Comparison of ENCODE assay signal across 15 mouse cellular contexts in the genomic region with DNA sequence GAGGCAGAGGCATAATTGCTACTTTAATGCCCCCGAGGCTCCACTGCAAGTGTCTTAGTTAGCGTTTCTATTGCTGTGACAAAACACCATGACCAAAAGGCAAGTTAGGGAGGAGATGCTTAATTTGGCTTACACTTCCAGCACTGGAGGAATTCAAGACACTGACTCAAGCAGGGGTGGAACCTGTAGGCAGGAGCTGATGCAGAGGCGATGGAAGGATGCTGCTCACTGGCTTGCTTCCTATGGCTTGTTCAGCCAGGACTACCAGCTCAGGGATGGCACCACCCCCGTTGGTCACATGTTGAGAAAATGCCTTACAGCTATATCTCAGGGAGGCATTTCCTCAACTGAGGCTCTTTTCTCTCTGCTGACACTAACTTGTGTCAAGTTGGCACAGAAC. TPM values are rescaled to one million over a fixed set of nuclear protein-coding genes. Genes with fewer than 3 reads are reported as not detected.
DNase-seq lines count a peak whose midpoint lies in the region; ATAC-seq lines count a peak whose summit lies in the region.
"Had no signal": no experiment of that assay in that cellular context is flagged by ENCODE, and none has a peak within 500 bp of the region (broad histone marks: within the 10 kb centered on the region; RNA-seq: fewer than 3 reads in every experiment).

No protein-coding gene starts in this region.

- H3K27me3 ChIP-seq in megakaryocyte, embryonic 14.5 days (replicated peaks) = peaks cover 2% of the 10 kb centered on the region
- H3K27me3 ChIP-seq in forebrain, embryonic 10.5 days (ENCODE audit: poor library complexity, severe bottlenecking) = peaks cover 4% of the 10 kb centered on the region; the same call in 1 of the 2 replicates
- H3K27me3 ChIP-seq: embryonic facial prominence, embryonic 15.5 days; liver, embryonic 13.5 days had no signal

- peaks cover 32% of the 10 kb centered on the region for H3K4me1 ChIP-seq in megakaryocyte, embryonic 14.5 days
- H3K4me1 ChIP-seq in forebrain, embryonic 10.5 days = peaks cover 30% of the 10 kb centered on the region

- H3K4me3 ChIP-seq in megakaryocyte, embryonic 14.5 days (replicated peaks) = peak overlapping the region; percentile 50
- peak overlapping the region; percentile 24; the same call in 1 of the 2 replicates for H3K4me3 ChIP-seq in forebrain, embryonic 10.5 days
- H3K4me3 ChIP-seq: embryonic facial prominence, embryonic 15.5 days; liver, embryonic 13.5 days had no signal

- intact Hi-C loops in left cerebral cortex, postnatal 36 days (cut with DNase I) = loop anchor here (5.0 kb wide), 1 partner anchor 35 kb away; no protein-coding TSS in a partner anchor

- peak overlapping the region; percentile 78 for H3K27ac ChIP-seq in forebrain, embryonic 10.5 days
- H3K27ac ChIP-seq: embryonic facial prominence, embryonic 15.5 days; liver, embryonic 13.5 days; macrophage had no signal

- H3K9me3 ChIP-seq in megakaryocyte, embryonic 14.5 days = no peaks in the 10 kb centered on the region
- no peaks in the 10 kb centered on the region for H3K9me3 ChIP-seq in forebrain, embryonic 10.5 days
- H3K9me3 ChIP-seq: embryonic facial prominence, embryonic 15.5 days; liver, embryonic 13.5 days had no signal

- WGBS in forebrain, embryonic 10.5 days = 61% methylated on average over 4 of the region's 4 CpGs

- no peaks in the 10 kb centered on the region for H3K36me3 ChIP-seq in megakaryocyte, embryonic 14.5 days (replicated peaks; ENCODE audit: low read length)
- H3K36me3 ChIP-seq in forebrain, embryonic 10.5 days (replicated peaks) = no peaks in the 10 kb centered on the region
- H3K36me3 ChIP-seq: embryonic facial prominence, embryonic 15.5 days; liver, embryonic 13.5 days had no signal

- no peak for ATAC-seq in megakaryocyte, adult 5-6 weeks (ENCODE audit: poor library complexity, severe bottlenecking)
- ATAC-seq: CD4-positive, CD25-positive, alpha-beta regulatory T cell, adult 4 months had no signal

- DNase-seq in forebrain, embryonic 10.5 days (ENCODE audit: extremely low spot score, low spot score) = no peak
- peak; percentile 41 to 48 for DNase-seq in left cerebral cortex, postnatal 36 days (ENCODE audit: low spot score in 2 of 2)
- DNase-seq in right cerebral cortex, postnatal 36 days (ENCODE audit: low spot score in 2 of 2) = peak; percentile 36 to 68
- no peak for DNase-seq in adrenal gland, postnatal 36 days
- DNase-seq in natural killer cell, adult 2 months (ENCODE audit: low spot score in 2 of 2) = no peak
- DNase-seq: cerebellum, postnatal 10 days; gastrocnemius, postnatal 10 days; kidney, adult 2 months; liver, embryonic 13.5 days; thymus, adult 2 months had no signal

RNA-seq across cellular contexts. Expression of a gene that starts 8.6 kb away (rescaled TPM):
- polyA plus RNA-seq in megakaryocyte, embryonic 14.5 days (2012; ENCODE audit: insufficient read depth, low replicate concordance) = 138 and 474 TPM in 2 replicates
- total RNA-seq in megakaryocyte, adult 5-6 weeks (2015) = 82.3 and 95.7 TPM in 2 replicates
- total RNA-seq in megakaryocyte, adult 5-6 weeks (2017) = 22.8 and 27.7 TPM in 2 replicates
- 109 and 111 TPM in 2 replicates for polyA plus RNA-seq in forebrain, embryonic 10.5 days (2016; fragmentation: Nextera tagmentation; extraction: Ambion mirVana)
- total RNA-seq in left cerebral cortex, postnatal 36 days (2021) = 100 to 1,000 TPM; 108 to 128 TPM
- total RNA-seq in adrenal gland, postnatal 36 days (2021) = 10 to 100 TPM; 68.5 to 87.0 TPM

RNA-seq across cellular contexts. Expression of a gene that starts 37.8 kb away (rescaled TPM):
- polyA plus RNA-seq in megakaryocyte, embryonic 14.5 days (2012; ENCODE audit: insufficient read depth, low replicate concordance) = 7.2 and 10.4 TPM in 2 replicates
- total RNA-seq in megakaryocyte, adult 5-6 weeks (2015) = 1.1 and 1.4 TPM in 2 replicates
- total RNA-seq in megakaryocyte, adult 5-6 weeks (2017) = 3.9 and 5.0 TPM in 2 replicates
- 0.14 and 0.75 TPM in 2 replicates for polyA plus RNA-seq in forebrain, embryonic 10.5 days (2016; fragmentation: Nextera tagmentation; extraction: Ambion mirVana)
- 100 to 1,000 TPM; 130 to 162 TPM for total RNA-seq in left cerebral cortex, postnatal 36 days (2021)
- 10 to 100 TPM in 1 of 2 experiments, 1 to 10 TPM in 1; 7.5 to 22.3 TPM for total RNA-seq in adrenal gland, postnatal 36 days (2021)
- polyA plus RNA-seq: CD4-positive, CD25-positive, alpha-beta regulatory T cell, adult 4 months; liver, embryonic 13.5 days had no signal

Comparison
In these comparisons a context has a peak if more than half of its experiments do, and no peak if none do; other contexts are left out.
1. DNase-seq: peak in left cerebral cortex, postnatal 36 days (2 of 2) and right cerebral cortex, postnatal 36 days (2 of 2); none in forebrain, embryonic 10.5 days (single experiment), adrenal gland, postnatal 36 days (0 of 2) and natural killer cell, adult 2 months (0 of 2).
2. RNA of a gene that starts 37.8 kb away (total RNA-seq): 130 to 162 TPM in left cerebral cortex, postnatal 36 days; 7.5 to 22.3 TPM in adrenal gland, postnatal 36 days and 1.1 to 5.0 TPM in megakaryocyte, adult 5-6 weeks; every median in the first group is over 4 times any median in the second.